Mouse (Mus musculus) ZHBTc4 (cell line): ENCODE results near the gene S100a7a.
A peak's percentile ranks its signal among the peaks of the same experiment; 100 is the strongest.

Experiments used
- DNase-seq: peaks from one replicate; pipeline ENCODE4 v3.0.0-alpha.2; 2011; ENCODE audit warnings: low read depth, low spot score

Gene S100a7a

GRCm38 (mm10) chr3:90627807-90628206 lies 26.0 kb upstream of the S100a7a start:
- DNase-seq: no peak

GRCm38 (mm10) chr3:90629298-90629697 lies 24.5 kb upstream of the S100a7a start:
- no peak for DNase-seq

- no peak for DNase-seq
Observed at GRCm38 (mm10) chr3:90631984-90632383, 21.8 kb upstream of the S100a7a start.

GRCm38 (mm10) chr3:90638511-90639275 lies 15.1 kb upstream of the S100a7a start:
- DNase-seq: no peak

- peak; percentile 74 for DNase-seq
Observed at GRCm38 (mm10) chr3:90639511-90640154, 14.2 kb upstream of the S100a7a start.

- no peak for DNase-seq
Observed at GRCm38 (mm10) chr3:90640981-90641380, 12.8 kb upstream of the S100a7a start.

- DNase-seq: peak; percentile 46
Observed at GRCm38 (mm10) chr3:90644220-90644619, 9.6 kb upstream of the S100a7a start.

GRCm38 (mm10) chr3:90647291-90647690 lies 6.5 kb upstream of the S100a7a start:
- DNase-seq: no peak

GRCm38 (mm10) chr3:90648981-90649380 lies 4.8 kb upstream of the S100a7a start:
- DNase-seq: no peak

GRCm38 (mm10) chr3:90649832-90650231 lies 4.0 kb upstream of the S100a7a start:
- DNase-seq: no peak

GRCm38 (mm10) chr3:90652878-90653508 lies 824 bp upstream of the S100a7a start:
- peak; percentile 77 for DNase-seq

- peak; percentile 48 for DNase-seq
Observed at GRCm38 (mm10) chr3:90657405-90657804, 3.6 kb downstream of the S100a7a start.

- DNase-seq: no peak
Observed at GRCm38 (mm10) chr3:90659364-90660044, 5.7 kb downstream of the S100a7a start.

- DNase-seq: peak; percentile 64
Observed at GRCm38 (mm10) chr3:90664219-90664618, 10.4 kb downstream of the S100a7a start.

- DNase-seq: peak; percentile 12
Observed at GRCm38 (mm10) chr3:90668846-90669245, 15.0 kb downstream of the S100a7a start, which contains the start of gene S100a8. Gene S100a8 (plus strand): TSS chr3:90668978.

- DNase-seq: peak; percentile 14
Observed at GRCm38 (mm10) chr3:90678656-90679055, 24.8 kb downstream of the S100a7a start.

- no peak for DNase-seq
Observed at GRCm38 (mm10) chr3:90683929-90684328, 30.1 kb downstream of the S100a7a start.

GRCm38 (mm10) chr3:90686835-90687234 lies 33.0 kb downstream of the S100a7a start:
- DNase-seq: no peak

- DNase-seq: no peak
Observed at GRCm38 (mm10) chr3:90693496-90693895, 39.7 kb downstream of the S100a7a start.

- no peak for DNase-seq
Observed at GRCm38 (mm10) chr3:90695613-90696012, 41.8 kb downstream of the S100a7a start, which contains the start of gene S100a9. Gene S100a9 (minus strand): TSS chr3:90695721.

GRCm38 (mm10) chr3:90702244-90702643 lies 48.4 kb downstream of the S100a7a start:
- no peak for DNase-seq
